Mouse (Mus musculus) liver, adult 2 months (tissue): ENCODE measurements around the gene Enc1. TPM values are rescaled to one million over a fixed set of nuclear protein-coding genes. Genes with fewer than 3 reads are reported as not detected.

Source experiments
- DNase-seq: peaks from one replicate; pipeline ENCODE4 v3.0.0-alpha.2; 2011; ENCODE audit warnings: low read depth, low spot score; ENCODE audit errors: extremely low read depth
- H3K27ac ChIP-seq: fragments of 200-500 bp; replicated peaks from 2 replicates; pipeline ENCODE4 v1.5.1; 2012; ENCODE audit warnings: low read depth, mild to moderate bottlenecking, control low read depth, inconsistent platforms, low read length; ENCODE audit not compliant: insufficient read depth
- H3K27me3 ChIP-seq: fragments of 200-500 bp; 2 replicates; pipeline ENCODE4 v1.6.1; 2012; ENCODE audit warnings: mild to moderate bottlenecking, moderate library complexity, low read length, inconsistent platforms; ENCODE audit not compliant: control insufficient read depth, insufficient read depth
- H3K36me3 ChIP-seq: fragments of 200-500 bp; 2 replicates; pipeline ENCODE4 v1.6.1; 2012; ENCODE audit warnings: low read length, inconsistent platforms; ENCODE audit not compliant: control insufficient read depth, insufficient read depth
- H3K4me1 ChIP-seq: fragments of 200-500 bp; 2 replicates; pipeline ENCODE4 v1.6.1; 2011; ENCODE audit warnings: low read length; ENCODE audit not compliant: control insufficient read depth, insufficient read depth
- H3K4me3 ChIP-seq: fragments of 200-500 bp; 2 replicates; pipeline ENCODE4 v1.5.1; 2011; ENCODE audit warnings: low read depth, mild to moderate bottlenecking, control low read depth, low read length, moderate library complexity; ENCODE audit not compliant: insufficient read depth
- H3K79me2 ChIP-seq: fragments of 200-500 bp; 2 replicates; pipeline ENCODE4 v1.6.1; 2012; ENCODE audit warnings: inconsistent platforms, mild to moderate bottlenecking, low read length, moderate library complexity; ENCODE audit not compliant: control insufficient read depth, insufficient read depth
- H3K9ac ChIP-seq: fragments of 200-500 bp; 2 replicates; pipeline ENCODE4 v1.6.1; 2012; ENCODE audit warnings: low read depth, mild to moderate bottlenecking, control low read depth, inconsistent platforms, low read length
- CTCF ChIP-seq: fragments of 200-500 bp; IDR thresholded peaks from 2 replicates; pipeline ENCODE4 v1.5.1; 2011; ENCODE audit warnings: low read depth, low read length, control low read depth
- POLR2A ChIP-seq: fragments of 200-500 bp; IDR thresholded peaks from 2 replicates; pipeline ENCODE4 v1.6.1; 2011; ENCODE audit warnings: low read length, control low read depth; ENCODE audit not compliant: insufficient read depth; ENCODE audit errors: extremely low read depth
- WGBS: fragments of 180-500 bp; shearing (Covaris S2); methylation state at CpG from one replicate; pipeline ENCODE4 v1.1.7; 2018; 5-methylcytosine and 5-hydroxymethylcytosine counted together
- polyA plus RNA-seq: library from polyadenylated mRNA; depleted of rRNA; stranded (reverse); fragments of >200 nt; gene quantifications from 2 replicates; pipeline ENCODE4 v1.2.3, GENCODE M21; 2012
- total RNA-seq: library from RNA; depleted of rRNA; stranded (reverse); fragments of >200 nt; gene quantifications from 2 replicates; pipeline ENCODE4 v1.2.3, GENCODE M21; 2014

The Enc1 gene
- total and polyA plus RNA-seq, 2 experiments, result 1.3 to 2.6 TPM

- Histone ChIP-seq H3K4me1 (peaks cover 1% of the 10 kb centered on the region), H3K9ac (no peak overlapping the region), H3K36me3 (no peaks in the 10 kb centered on the region), H3K27ac (no peak overlapping the region), H3K27me3 (no peaks in the 10 kb centered on the region), H3K4me3 (no peak overlapping the region), H3K79me2 (0 out of 2 replicates have a peak, but pooled peaks cover 3% of the 10 kb centered on the region)
- no peak for TF ChIP-seq CTCF
- no peak for TF ChIP-seq POLR2A
- DNase-seq, result no peak
- 95% methylated on average over 5 of the region's 5 CpGs for WGBS
Measured at GRCm38 (mm10) chr13:97250148-97250547, 9.2 kb downstream of the Enc1 start.

- H3K4me3 ChIP-seq, result no peak overlapping the region
- 90% methylated on average over 20 of the region's 20 CpGs for WGBS
- H3K36me3 ChIP-seq, result no peaks in the 10 kb centered on the region
- 0 out of 2 replicates have a peak, but pooled peaks cover 3% of the 10 kb centered on the region for H3K79me2 ChIP-seq
- DNase-seq, result no peak
- H3K27me3 ChIP-seq, result no peaks in the 10 kb centered on the region
- H3K4me1 ChIP-seq, result peaks cover 1% of the 10 kb centered on the region
- TF ChIP-seq CTCF (no peak), POLR2A (no peak)
- H3K27ac ChIP-seq, result no peak overlapping the region
- H3K9ac ChIP-seq, result no peak overlapping the region
Measured at GRCm38 (mm10) chr13:97250551-97251380, 9.9 kb downstream of the Enc1 start.

GRCm38 (mm10) chr13:97251736-97252135 is 10.8 kb downstream of the Enc1 start:
- Histone ChIP-seq H3K4me1 (peaks cover 1% of the 10 kb centered on the region), H3K79me2 (no peaks in the 10 kb centered on the region), H3K9ac (no peak overlapping the region), H3K4me3 (no peak overlapping the region), H3K27ac (no peak overlapping the region), H3K36me3 (no peaks in the 10 kb centered on the region), H3K27me3 (no peaks in the 10 kb centered on the region)
- DNase-seq, result no peak
- 30% methylated on average over 7 of the region's 7 CpGs for WGBS
- TF ChIP-seq CTCF (no peak), POLR2A (no peak)

- no peaks in the 10 kb centered on the region for H3K79me2 ChIP-seq
- H3K27ac ChIP-seq, result no peak overlapping the region
- no peak overlapping the region for H3K4me3 ChIP-seq
- no peak overlapping the region for H3K9ac ChIP-seq
- no peak for TF ChIP-seq POLR2A
- no peak for TF ChIP-seq CTCF
- no peaks in the 10 kb centered on the region for H3K36me3 ChIP-seq
- H3K4me1 ChIP-seq, result peaks cover 1% of the 10 kb centered on the region
- DNase-seq, result no peak
- no peaks in the 10 kb centered on the region for H3K27me3 ChIP-seq
- WGBS, result 92% methylated on average over 7 of the region's 7 CpGs
Measured at GRCm38 (mm10) chr13:97252469-97252868, 11.6 kb downstream of the Enc1 start.

- H3K79me2 ChIP-seq, result no peaks in the 10 kb centered on the region
- DNase-seq, result peak; percentile 82
- H3K27ac ChIP-seq, result no peak overlapping the region
- H3K4me1 ChIP-seq, result peaks cover 1% of the 10 kb centered on the region
- H3K27me3 ChIP-seq, result no peaks in the 10 kb centered on the region
- WGBS, result 32% methylated on average over 6 of the region's 6 CpGs
- no peaks in the 10 kb centered on the region for H3K36me3 ChIP-seq
- no peak overlapping the region for H3K9ac ChIP-seq
- no peak for TF ChIP-seq CTCF
- no peak for TF ChIP-seq POLR2A
- no peak overlapping the region for H3K4me3 ChIP-seq
Measured at GRCm38 (mm10) chr13:97253418-97253981, 12.6 kb downstream of the Enc1 start.

GRCm38 (mm10) chr13:97253994-97254393 is 13.1 kb downstream of the Enc1 start:
- no peak for TF ChIP-seq POLR2A
- no peak for TF ChIP-seq CTCF
- Histone ChIP-seq H3K79me2 (no peaks in the 10 kb centered on the region), H3K27me3 (no peaks in the 10 kb centered on the region), H3K4me3 (no peak overlapping the region), H3K4me1 (peaks cover 1% of the 10 kb centered on the region), H3K27ac (no peak overlapping the region), H3K36me3 (no peaks in the 10 kb centered on the region), H3K9ac (no peak overlapping the region)
- no peak for DNase-seq
- 94% methylated on average over 5 of the region's 5 CpGs for WGBS
